Mouse (Mus musculus): ENCODE results near the gene Ankrd1. TPM values are rescaled to one million over a fixed set of nuclear protein-coding genes. Genes with fewer than 3 reads are reported as not detected.

Gene Ankrd1
- polyA plus RNA-seq, 1 experiment from 2014 or later: 0.20 TPM

- Histone ChIP-seq H3K36me3 (replicated peaks; ENCODE audit: control insufficient read depth, insufficient read depth) (no peaks in the 10 kb centered on the region), H3K27me3 (ENCODE audit: control insufficient read depth, insufficient read depth, low read length) (no peaks in the 10 kb centered on the region), H3K9me3 (ENCODE audit: control insufficient read depth, low read length) (no peaks in the 10 kb centered on the region), H3K27ac (no peak overlapping the region), H3K4me2 (replicated peaks) (no peak overlapping the region), H3K4me3 (replicated peaks; ENCODE audit: low read length) (no peak overlapping the region), H3K9ac (no peak overlapping the region), H3K4me1 (replicated peaks; ENCODE audit: control insufficient read depth, insufficient read depth, low read length) (no peaks in the 10 kb centered on the region)
- DNase-seq (ENCODE audit: low spot score) (no peak), ATAC-seq (ENCODE audit: low FRiP score) (no peak)
- WGBS: 46% methylated on average over 5 of the region's 5 CpGs
Measured at GRCm38 (mm10) chr19:36133731-36134130, 13.8 kb upstream of the Ankrd1 start.

DNA sequence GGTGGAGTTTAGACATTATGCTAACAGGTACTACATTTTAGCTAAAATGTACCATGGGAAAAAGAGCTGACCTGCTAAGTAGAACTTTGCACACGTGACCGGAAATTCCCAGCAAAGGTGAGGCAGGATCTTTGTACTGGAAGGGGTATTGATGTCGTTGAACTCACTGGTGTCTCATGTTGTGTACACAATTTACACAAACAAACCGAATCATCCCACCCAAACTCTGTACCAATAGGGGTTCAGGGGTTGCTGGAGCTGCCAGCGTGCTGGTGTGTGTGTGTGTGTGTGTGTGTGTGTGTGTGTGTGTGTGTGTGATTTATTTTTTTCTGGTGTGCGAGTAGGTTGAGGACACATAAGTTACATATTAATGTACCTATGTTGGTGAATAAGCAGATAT, 13.2 kb upstream of the Ankrd1 start:
- 90% methylated on average over 6 of the region's 6 CpGs for WGBS
- no peaks in the 10 kb centered on the region for H3K36me3 ChIP-seq (replicated peaks; ENCODE audit: control insufficient read depth, insufficient read depth)
- ATAC-seq (ENCODE audit: low FRiP score): no peak
- no peaks in the 10 kb centered on the region for H3K4me1 ChIP-seq (replicated peaks; ENCODE audit: control insufficient read depth, insufficient read depth, low read length)
- H3K4me2 ChIP-seq (replicated peaks): no peak overlapping the region
- H3K27me3 ChIP-seq (ENCODE audit: control insufficient read depth, insufficient read depth, low read length): no peaks in the 10 kb centered on the region
- H3K27ac ChIP-seq: no peak overlapping the region
- no peaks in the 10 kb centered on the region for H3K9me3 ChIP-seq (ENCODE audit: control insufficient read depth, low read length)
- H3K9ac ChIP-seq: no peak overlapping the region
- no peak for DNase-seq (ENCODE audit: low spot score)
- H3K4me3 ChIP-seq (replicated peaks; ENCODE audit: low read length): no peak overlapping the region

GRCm38 (mm10) chr19:36131990-36132389, 12.1 kb upstream of the Ankrd1 start:
- no peaks in the 10 kb centered on the region for H3K9me3 ChIP-seq (ENCODE audit: control insufficient read depth, low read length)
- H3K36me3 ChIP-seq (replicated peaks; ENCODE audit: control insufficient read depth, insufficient read depth): no peaks in the 10 kb centered on the region
- ATAC-seq (ENCODE audit: low FRiP score): no peak
- no peak for DNase-seq (ENCODE audit: low spot score)
- H3K9ac ChIP-seq: no peak overlapping the region
- no peak overlapping the region for H3K4me3 ChIP-seq (replicated peaks; ENCODE audit: low read length)
- H3K27ac ChIP-seq: no peak overlapping the region
- no peaks in the 10 kb centered on the region for H3K27me3 ChIP-seq (ENCODE audit: control insufficient read depth, insufficient read depth, low read length)
- H3K4me2 ChIP-seq (replicated peaks): no peak overlapping the region
- no peaks in the 10 kb centered on the region for H3K4me1 ChIP-seq (replicated peaks; ENCODE audit: control insufficient read depth, insufficient read depth, low read length)
- WGBS: 83% methylated on average over 6 of the region's 6 CpGs

DNA sequence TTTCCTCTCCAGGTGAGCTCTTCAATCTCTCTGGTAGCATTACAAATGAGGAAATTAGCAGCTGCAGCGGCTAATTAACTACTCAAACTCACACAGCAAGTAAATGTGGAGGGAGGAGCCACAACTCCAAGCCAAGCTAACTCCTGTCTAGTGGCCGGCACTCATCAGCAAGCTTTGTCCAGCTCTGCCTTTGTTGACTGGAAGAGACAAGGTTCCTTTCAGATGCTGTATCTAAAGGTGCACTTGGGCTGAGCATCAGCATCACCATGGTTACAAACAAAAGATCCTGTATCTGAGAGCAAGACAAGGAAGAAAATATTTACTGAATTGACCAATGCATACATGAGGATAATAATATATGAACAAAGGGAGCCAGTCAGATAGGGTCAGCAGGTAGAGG, 10.3 kb upstream of the Ankrd1 start:
- 43% methylated on average over 2 of the region's 2 CpGs for WGBS
- Histone ChIP-seq H3K9me3 (ENCODE audit: control insufficient read depth, low read length) (no peaks in the 10 kb centered on the region), H3K4me1 (replicated peaks; ENCODE audit: control insufficient read depth, insufficient read depth, low read length) (no peaks in the 10 kb centered on the region), H3K27ac (no peak overlapping the region), H3K27me3 (ENCODE audit: control insufficient read depth, insufficient read depth, low read length) (no peaks in the 10 kb centered on the region), H3K9ac (no peak overlapping the region), H3K36me3 (replicated peaks; ENCODE audit: control insufficient read depth, insufficient read depth) (no peaks in the 10 kb centered on the region), H3K4me2 (replicated peaks) (no peak overlapping the region), H3K4me3 (replicated peaks; ENCODE audit: low read length) (no peak overlapping the region)
- no peak for DNase-seq (ENCODE audit: low spot score)
- no peak for ATAC-seq (ENCODE audit: low FRiP score)

DNA sequence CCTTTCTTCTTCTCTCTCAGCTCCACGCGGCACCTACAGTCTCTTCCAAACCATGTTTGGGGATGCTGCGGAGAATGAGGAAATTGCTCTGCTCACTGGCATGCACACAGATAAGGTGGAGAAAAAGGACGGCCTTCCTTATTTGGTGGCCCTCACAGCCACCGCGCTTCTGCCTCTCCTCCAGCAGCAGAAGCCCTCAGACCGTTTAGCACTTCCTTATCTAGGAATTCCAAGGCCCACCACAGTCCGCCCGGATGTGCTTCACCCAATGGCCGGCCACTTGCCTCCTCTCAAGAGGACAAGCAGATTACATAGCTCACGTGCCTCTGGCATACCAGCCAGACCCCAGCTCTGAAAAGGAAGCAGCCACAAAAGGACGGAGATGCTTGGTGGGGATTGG, 9.7 kb upstream of the Ankrd1 start:
- DNase-seq (ENCODE audit: low spot score): no peak
- ATAC-seq (ENCODE audit: low FRiP score): no peak
- Histone ChIP-seq H3K9ac (no peak overlapping the region), H3K27me3 (ENCODE audit: control insufficient read depth, insufficient read depth, low read length) (no peaks in the 10 kb centered on the region), H3K9me3 (ENCODE audit: control insufficient read depth, low read length) (no peaks in the 10 kb centered on the region), H3K4me3 (replicated peaks; ENCODE audit: low read length) (no peak overlapping the region), H3K27ac (no peak overlapping the region), H3K4me2 (replicated peaks) (no peak overlapping the region), H3K36me3 (replicated peaks; ENCODE audit: control insufficient read depth, insufficient read depth) (no peaks in the 10 kb centered on the region), H3K4me1 (replicated peaks; ENCODE audit: control insufficient read depth, insufficient read depth, low read length) (no peaks in the 10 kb centered on the region)
- WGBS: 69% methylated on average over 12 of the region's 12 CpGs

- DNase-seq (ENCODE audit: low spot score) (no peak), ATAC-seq (ENCODE audit: low FRiP score) (no peak)
- Histone ChIP-seq H3K4me3 (replicated peaks; ENCODE audit: low read length) (no peak overlapping the region), H3K36me3 (replicated peaks; ENCODE audit: control insufficient read depth, insufficient read depth) (no peaks in the 10 kb centered on the region), H3K27me3 (ENCODE audit: control insufficient read depth, insufficient read depth, low read length) (no peaks in the 10 kb centered on the region), H3K9ac (no peak overlapping the region), H3K4me2 (replicated peaks) (no peak overlapping the region), H3K4me1 (replicated peaks; ENCODE audit: control insufficient read depth, insufficient read depth, low read length) (no peaks in the 10 kb centered on the region), H3K9me3 (ENCODE audit: control insufficient read depth, low read length) (no peaks in the 10 kb centered on the region), H3K27ac (no peak overlapping the region)
- 72% methylated on average over 9 of the region's 9 CpGs for WGBS
Measured at GRCm38 (mm10) chr19:36129213-36129612, 9.3 kb upstream of the Ankrd1 start.

DNA sequence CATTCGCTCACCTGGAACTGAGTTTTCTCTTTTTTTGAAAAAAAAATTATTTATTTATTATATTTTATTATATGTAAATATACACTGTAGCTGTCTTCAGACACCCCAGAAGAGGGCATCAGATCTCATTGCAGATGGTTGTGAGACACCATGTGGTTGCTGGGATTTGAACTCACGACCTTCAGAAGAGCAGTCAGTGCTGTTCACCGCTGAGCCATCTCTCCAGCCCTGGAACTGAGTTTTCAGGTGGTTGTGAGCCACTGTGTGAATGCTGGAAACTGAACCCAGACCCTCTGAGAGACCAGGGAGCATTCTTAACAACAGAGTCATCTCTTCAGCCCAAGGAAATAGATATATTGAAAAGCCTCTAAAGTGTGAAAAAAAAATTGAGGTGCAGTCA, 8.5 kb upstream of the Ankrd1 start:
- DNase-seq (ENCODE audit: low spot score) (no peak), ATAC-seq (ENCODE audit: low FRiP score) (no peak)
- Histone ChIP-seq H3K27me3 (ENCODE audit: control insufficient read depth, insufficient read depth, low read length) (no peaks in the 10 kb centered on the region), H3K27ac (no peak overlapping the region), H3K4me3 (replicated peaks; ENCODE audit: low read length) (no peak overlapping the region), H3K4me1 (replicated peaks; ENCODE audit: control insufficient read depth, insufficient read depth, low read length) (no peaks in the 10 kb centered on the region), H3K4me2 (replicated peaks) (no peak overlapping the region), H3K36me3 (replicated peaks; ENCODE audit: control insufficient read depth, insufficient read depth) (no peaks in the 10 kb centered on the region), H3K9ac (no peak overlapping the region), H3K9me3 (ENCODE audit: control insufficient read depth, low read length) (0 out of 2 replicates have a peak, but pooled peaks cover under 1% of the 10 kb centered on the region)
- WGBS: 97% methylated on average over 3 of the region's 3 CpGs

DNA sequence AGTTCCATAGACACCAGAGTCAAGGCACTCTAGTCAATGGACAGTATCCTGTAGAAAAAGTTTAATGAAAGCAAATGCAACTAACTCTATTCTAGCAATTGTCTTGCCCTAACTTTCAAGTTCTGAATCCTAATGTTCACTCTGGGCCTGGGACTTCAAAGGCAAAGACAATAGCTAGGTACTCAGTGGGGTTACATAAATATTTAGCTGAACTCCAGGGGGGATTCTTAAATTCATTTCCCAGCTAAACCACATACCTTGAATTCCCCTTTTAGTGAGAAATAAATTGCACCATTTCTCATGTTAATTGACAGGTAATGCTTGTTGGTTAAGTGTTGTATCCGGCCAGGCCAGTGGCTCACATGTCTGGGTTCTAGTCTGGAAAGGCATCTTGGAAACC, 4.3 kb upstream of the Ankrd1 start:
- Histone ChIP-seq H3K4me1 (replicated peaks; ENCODE audit: control insufficient read depth, insufficient read depth, low read length) (no peaks in the 10 kb centered on the region), H3K4me2 (replicated peaks) (no peak overlapping the region), H3K9ac (no peak overlapping the region), H3K36me3 (replicated peaks; ENCODE audit: control insufficient read depth, insufficient read depth) (no peaks in the 10 kb centered on the region), H3K27ac (no peak overlapping the region), H3K27me3 (ENCODE audit: control insufficient read depth, insufficient read depth, low read length) (no peaks in the 10 kb centered on the region), H3K4me3 (replicated peaks; ENCODE audit: low read length) (no peak overlapping the region), H3K9me3 (ENCODE audit: control insufficient read depth, low read length) (0 out of 2 replicates have a peak, but pooled peaks cover 4% of the 10 kb centered on the region)
- DNase-seq (ENCODE audit: low spot score): no peak
- 89% methylated on average over 1 of the region's 1 CpGs for WGBS
- no peak for ATAC-seq (ENCODE audit: low FRiP score)

DNA sequence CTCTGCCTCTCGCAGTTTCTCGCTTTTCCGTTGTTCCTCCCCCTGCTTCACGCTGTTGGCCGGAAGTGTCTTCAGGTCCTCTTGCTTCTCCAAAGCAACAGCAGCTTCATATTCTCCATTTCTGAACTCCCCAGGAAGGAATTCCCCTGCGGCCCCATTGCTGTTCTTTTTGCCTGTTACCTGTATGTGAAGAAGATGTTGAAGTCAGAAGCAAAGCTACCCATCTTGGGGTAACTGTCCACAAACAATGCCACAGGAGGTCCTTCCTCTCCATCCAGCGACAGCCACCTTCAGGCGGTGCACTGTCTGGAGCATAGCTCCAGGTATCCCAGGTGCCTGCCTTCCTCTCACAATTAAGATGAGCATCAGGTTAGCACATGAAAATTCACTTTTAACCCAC, 680 bp downstream of the Ankrd1 start:
- ATAC-seq (ENCODE audit: low FRiP score): no peak
- H3K9ac ChIP-seq: no peak overlapping the region
- no peak overlapping the region for H3K27ac ChIP-seq
- no peaks in the 10 kb centered on the region for H3K27me3 ChIP-seq (ENCODE audit: control insufficient read depth, insufficient read depth, low read length)
- no peak overlapping the region for H3K4me2 ChIP-seq (replicated peaks)
- no peaks in the 10 kb centered on the region for H3K4me1 ChIP-seq (replicated peaks; ENCODE audit: control insufficient read depth, insufficient read depth, low read length)
- H3K36me3 ChIP-seq (replicated peaks; ENCODE audit: control insufficient read depth, insufficient read depth): no peaks in the 10 kb centered on the region
- 93% methylated on average over 8 of the region's 8 CpGs for WGBS
- H3K9me3 ChIP-seq (ENCODE audit: control insufficient read depth, low read length): 0 out of 2 replicates have a peak, but pooled peaks cover 4% of the 10 kb centered on the region
- DNase-seq (ENCODE audit: low spot score): no peak
- no peak overlapping the region for H3K4me3 ChIP-seq (replicated peaks; ENCODE audit: low read length)

- Histone ChIP-seq H3K4me3 (replicated peaks; ENCODE audit: low read length) (no peak overlapping the region), H3K4me1 (replicated peaks; ENCODE audit: control insufficient read depth, insufficient read depth, low read length) (no peaks in the 10 kb centered on the region), H3K9me3 (ENCODE audit: control insufficient read depth, low read length) (no peaks in the 10 kb centered on the region), H3K4me2 (replicated peaks) (no peak overlapping the region), H3K36me3 (replicated peaks; ENCODE audit: control insufficient read depth, insufficient read depth) (no peaks in the 10 kb centered on the region), H3K27ac (no peak overlapping the region), H3K27me3 (ENCODE audit: control insufficient read depth, insufficient read depth, low read length) (no peaks in the 10 kb centered on the region), H3K9ac (no peak overlapping the region)
- DNase-seq (ENCODE audit: low spot score): no peak
- no peak for ATAC-seq (ENCODE audit: low FRiP score)
- WGBS: 90% methylated on average over 4 of the region's 4 CpGs
Measured at GRCm38 (mm10) chr19:36116185-36116584, 3.7 kb downstream of the Ankrd1 start.

Measured in hindbrain, embryonic 14.5 days (tissue).